ENCODE assay signal across 8 mouse cellular contexts in genomic region chr12:110991361-110992127, GRCm38 (mm10). TPM values are rescaled to one million over a fixed set of nuclear protein-coding genes. Genes with fewer than 3 reads are reported as not detected.
DNase-seq lines count a peak whose midpoint lies in the region; ATAC-seq lines count a peak whose summit lies in the region.

No protein-coding gene starts in this region.

- ATAC-seq in neural tube, embryonic 13.5 days (ENCODE audit: low read depth) = peak; percentile 92

- DNase-seq in CD4-positive, CD25-positive, alpha-beta regulatory T cell, adult 2 months (ENCODE audit: low read depth, low spot score) = peak; percentile 92
- DNase-seq in adrenal gland, postnatal 14 days = peak; percentile 88
- peak; percentile 88 for DNase-seq in embryonic facial prominence, embryonic 10.5 days (ENCODE audit: low spot score)
- DNase-seq in heart, adult 9 months (ENCODE audit: low spot score in 2 of 2) = peak; percentile 65 to 67
- peak; percentile 68 to 82 for DNase-seq in kidney, adult 8-10 months
- DNase-seq in lung, adult 18-20 months = peak; percentile 81 to 86
- DNase-seq in thymus, postnatal 0 days (ENCODE audit: low spot score) = peak; percentile 95

- H3K4me3 ChIP-seq in embryonic facial prominence, embryonic 10.5 days = peak overlapping the region; percentile 67
- H3K4me3 ChIP-seq in neural tube, embryonic 13.5 days = peak overlapping the region; percentile 47

- no peaks in the 10 kb centered on the region for H3K27me3 ChIP-seq in embryonic facial prominence, embryonic 10.5 days (replicated peaks; ENCODE audit: low read depth, poor library complexity, severe bottlenecking)
- H3K27me3 ChIP-seq in neural tube, embryonic 13.5 days = no peaks in the 10 kb centered on the region

- H3K4me2 ChIP-seq in neural tube, embryonic 13.5 days = peak overlapping the region; percentile 61

- no peaks in the 10 kb centered on the region for H3K36me3 ChIP-seq in embryonic facial prominence, embryonic 10.5 days (replicated peaks)
- no peaks in the 10 kb centered on the region for H3K36me3 ChIP-seq in neural tube, embryonic 13.5 days

- peaks cover 27% of the 10 kb centered on the region for H3K4me1 ChIP-seq in embryonic facial prominence, embryonic 10.5 days
- peaks cover 11% of the 10 kb centered on the region; the same call in 1 of the 2 replicates for H3K4me1 ChIP-seq in neural tube, embryonic 13.5 days (replicated peaks)

- 1% methylated on average over 23 of the region's 23 CpGs for WGBS in embryonic facial prominence, embryonic 10.5 days
- WGBS in neural tube, embryonic 13.5 days = 2% methylated on average over 23 of the region's 23 CpGs

- no peaks in the 10 kb centered on the region for H3K9me3 ChIP-seq in embryonic facial prominence, embryonic 10.5 days
- H3K9me3 ChIP-seq in neural tube, embryonic 13.5 days = no peaks in the 10 kb centered on the region

- H3K9ac ChIP-seq in neural tube, embryonic 13.5 days = peak overlapping the region; percentile 69

- H3K27ac ChIP-seq in embryonic facial prominence, embryonic 10.5 days (replicated peaks) = peak overlapping the region; percentile 91
- peak overlapping the region; percentile 61 for H3K27ac ChIP-seq in neural tube, embryonic 13.5 days (replicated peaks)

RNA-seq across cellular contexts. Expression of gene Ankrd9, which starts 12.7 kb away (rescaled TPM):
- 52.5 and 55.7 TPM in 2 replicates for total RNA-seq in adrenal gland, postnatal 14 days (2021)
- polyA plus RNA-seq in embryonic facial prominence, embryonic 10.5 days (2016; fragmentation: Nextera tagmentation; extraction: Ambion mirVana) = 14.2 and 14.6 TPM in 2 replicates
- 7.2 and 7.8 TPM in 2 replicates for polyA plus RNA-seq in neural tube, embryonic 13.5 days (2015; fragmentation: Nextera tagmentation; extraction: Ambion mirVana)
- 9.6 and 11.0 TPM in 2 replicates for polyA plus RNA-seq in thymus, postnatal 0 days (2015; fragmentation: Nextera tagmentation; extraction: Ambion mirVana)

RNA-seq across cellular contexts. Expression of gene Rcor1, which starts 47.6 kb away (rescaled TPM):
- total RNA-seq in adrenal gland, postnatal 14 days (2021) = 46.4 and 48.0 TPM in 2 replicates
- polyA plus RNA-seq in embryonic facial prominence, embryonic 10.5 days (2016; fragmentation: Nextera tagmentation; extraction: Ambion mirVana) = 7.4 and 8.0 TPM in 2 replicates
- 5.8 and 6.8 TPM in 2 replicates for polyA plus RNA-seq in neural tube, embryonic 13.5 days (2015; fragmentation: Nextera tagmentation; extraction: Ambion mirVana)
- polyA plus RNA-seq in thymus, postnatal 0 days (2015; fragmentation: Nextera tagmentation; extraction: Ambion mirVana) = 10.1 and 14.0 TPM in 2 replicates

Comparison
In these comparisons a context has a peak if more than half of its experiments do, and no peak if none do; other contexts are left out.
1. Peak in every context shown above with its lines: DNase-seq, ATAC-seq, H3K4me3 ChIP-seq and H3K27ac ChIP-seq.